24 mouse cellular contexts compared by ENCODE assay signal in the genomic region with DNA sequence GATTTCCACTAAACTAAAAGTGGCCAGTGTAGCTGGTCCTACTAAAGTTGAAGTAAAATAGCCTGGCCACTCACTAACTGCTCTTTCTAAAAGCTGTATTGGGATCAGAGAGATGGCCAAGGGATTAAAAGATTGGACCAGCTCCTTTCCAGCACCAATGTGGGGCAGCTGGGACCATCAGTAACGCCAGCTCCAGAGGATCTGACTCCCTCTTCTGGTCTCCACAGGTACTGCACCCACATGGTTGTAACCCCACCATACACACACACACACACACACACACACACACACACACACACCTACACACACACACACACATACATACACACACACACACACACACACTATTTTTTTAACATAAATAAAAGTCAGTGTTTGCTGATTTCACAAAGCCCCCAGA.
DNase-seq lines count a peak whose midpoint lies in the region; ATAC-seq and TF ChIP-seq lines count a peak whose summit lies in the region.
"Had no signal": no experiment of that assay in that cellular context is flagged by ENCODE, and none has a peak within 500 bp of the region (broad histone marks: within the 10 kb centered on the region; RNA-seq: fewer than 3 reads in every experiment).

No protein-coding gene starts in this region.

- 0 out of 2 replicates have a peak, but pooled peaks have one; percentile 3 for TF ChIP-seq CTCF in kidney, adult 2 months (conservative IDR thresholded peaks at IDR 0.05; ENCODE audit: insufficient read depth, insufficient read length, low read depth, low read length)
- TF ChIP-seq CTCF in liver, postnatal 0 days (IDR thresholded peaks at IDR 0.05; ENCODE audit: low read depth) = peak; percentile 19; the same call in 1 of the 2 replicates
- peak; percentile 35; the same call in 1 of the 2 replicates for TF ChIP-seq CTCF in brain, embryonic 14.5 days (IDR thresholded peaks at IDR 0.05; ENCODE audit: borderline replicate concordance, extremely low read depth, insufficient read depth, insufficient read length)

- no peak overlapping the region for H3K27ac ChIP-seq in kidney, adult 2 months (ENCODE audit: insufficient read depth, low read depth, low read length)
- no peak overlapping the region for H3K27ac ChIP-seq in kidney, embryonic 16.5 days (ENCODE audit: low read length)
- no peak overlapping the region for H3K27ac ChIP-seq in liver, postnatal 0 days (ENCODE audit: low read depth)
- no peak overlapping the region for H3K27ac ChIP-seq in liver, embryonic 11.5 days (ENCODE audit: low read depth, low read length)
- H3K27ac ChIP-seq: embryonic facial prominence, embryonic 15.5 days; heart, embryonic 10.5 days; hindbrain, embryonic 15.5 days; kidney, embryonic 15.5 days; limb, embryonic 12.5 days; midbrain, embryonic 12.5 days; neural tube, embryonic 12.5 days had no signal

- no peaks in the 10 kb centered on the region for H3K4me1 ChIP-seq in kidney, adult 2 months (ENCODE audit: control insufficient read depth, insufficient read depth, low read length)
- H3K4me1 ChIP-seq in kidney, embryonic 16.5 days (ENCODE audit: insufficient read depth, low read length) = no peaks in the 10 kb centered on the region
- no peaks in the 10 kb centered on the region for H3K4me1 ChIP-seq in liver, postnatal 0 days (ENCODE audit: insufficient read depth)
- H3K4me1 ChIP-seq in liver, embryonic 11.5 days (replicated peaks; ENCODE audit: control insufficient read depth, insufficient read depth, low read length) = no peaks in the 10 kb centered on the region
- H3K4me1 ChIP-seq: kidney, embryonic 15.5 days had no signal

- no peak overlapping the region for H3K9ac ChIP-seq in kidney, embryonic 16.5 days (replicated peaks; ENCODE audit: low read length)
- no peak overlapping the region for H3K9ac ChIP-seq in liver, postnatal 0 days (replicated peaks)
- H3K9ac ChIP-seq in liver, embryonic 11.5 days (ENCODE audit: low read depth, low read length) = no peak overlapping the region
- H3K9ac ChIP-seq: embryonic facial prominence, embryonic 15.5 days; hindbrain, embryonic 15.5 days; kidney, embryonic 15.5 days; limb, embryonic 12.5 days; midbrain, embryonic 12.5 days; neural tube, embryonic 12.5 days had no signal

- no peaks in the 10 kb centered on the region for H3K27me3 ChIP-seq in kidney, adult 2 months (replicated peaks; ENCODE audit: control insufficient read depth, insufficient read depth, low read length)
- H3K27me3 ChIP-seq in kidney, embryonic 16.5 days (ENCODE audit: insufficient read depth, low read length) = no peaks in the 10 kb centered on the region
- H3K27me3 ChIP-seq in liver, postnatal 0 days (ENCODE audit: insufficient read depth, low read length) = no peaks in the 10 kb centered on the region
- H3K27me3 ChIP-seq in liver, embryonic 11.5 days (replicated peaks; ENCODE audit: control insufficient read depth, insufficient read depth, low read length) = peaks cover 6% of the 10 kb centered on the region
- H3K27me3 ChIP-seq: embryonic facial prominence, embryonic 15.5 days; neural tube, embryonic 12.5 days had no signal

- 100% methylated on average over 1 of the region's 1 CpGs for WGBS in kidney, adult 2 months
- WGBS in kidney, embryonic 16.5 days = 100% methylated on average over 1 of the region's 1 CpGs
- WGBS in liver, postnatal 0 days (ENCODE audit: insufficient replicate concordance) = 72% methylated on average over 1 of the region's 1 CpGs
- 71% methylated on average over 1 of the region's 1 CpGs for WGBS in liver, embryonic 11.5 days

- H3K4me3 ChIP-seq in kidney, adult 2 months (ENCODE audit: insufficient read depth, low read depth, low read length) = no peak overlapping the region
- no peak overlapping the region for H3K4me3 ChIP-seq in kidney, embryonic 16.5 days (ENCODE audit: low read length)
- no peak overlapping the region for H3K4me3 ChIP-seq in liver, postnatal 0 days (ENCODE audit: low read depth, low read length)
- no peak overlapping the region for H3K4me3 ChIP-seq in liver, embryonic 11.5 days (ENCODE audit: low read depth, low read length)
- H3K4me3 ChIP-seq: embryonic facial prominence, embryonic 15.5 days; heart, embryonic 10.5 days; hindbrain, embryonic 15.5 days; kidney, embryonic 15.5 days; limb, embryonic 12.5 days; midbrain, embryonic 12.5 days; neural tube, embryonic 12.5 days had no signal

- no peak for TF ChIP-seq EP300 in liver, postnatal 0 days (IDR thresholded peaks at IDR 0.05; ENCODE audit: low read depth)

- no peak overlapping the region for H3K4me2 ChIP-seq in kidney, embryonic 16.5 days (replicated peaks; ENCODE audit: low read depth, low read length)
- no peak overlapping the region for H3K4me2 ChIP-seq in liver, postnatal 0 days (ENCODE audit: low read depth, low read length)
- no peak overlapping the region for H3K4me2 ChIP-seq in liver, embryonic 11.5 days
- H3K4me2 ChIP-seq: embryonic facial prominence, embryonic 15.5 days; hindbrain, embryonic 15.5 days; kidney, embryonic 15.5 days; limb, embryonic 12.5 days; midbrain, embryonic 12.5 days; neural tube, embryonic 12.5 days had no signal

- no peak for TF ChIP-seq POLR2A in kidney, adult 2 months (IDR thresholded peaks at IDR 0.05; ENCODE audit: low read depth, low read length)
- TF ChIP-seq POLR2A in brain, embryonic 14.5 days (IDR thresholded peaks at IDR 0.05; ENCODE audit: borderline replicate concordance, extremely low read depth, insufficient read depth, insufficient read length, poor library complexity, severe bottlenecking) = no peak

- H3K9me3 ChIP-seq in kidney, embryonic 16.5 days (ENCODE audit: low read length) = no peaks in the 10 kb centered on the region
- H3K9me3 ChIP-seq in liver, postnatal 0 days (ENCODE audit: low read length) = 0 out of 2 replicates have a peak, but pooled peaks cover 3% of the 10 kb centered on the region
- no peaks in the 10 kb centered on the region for H3K9me3 ChIP-seq in liver, embryonic 11.5 days (ENCODE audit: control insufficient read depth, low read length)
- H3K9me3 ChIP-seq: embryonic facial prominence, embryonic 15.5 days; heart, embryonic 10.5 days; hindbrain, embryonic 15.5 days; kidney, embryonic 15.5 days; limb, embryonic 12.5 days; midbrain, embryonic 12.5 days; neural tube, embryonic 12.5 days had no signal

- DNase-seq in kidney, adult 2 months = no peak
- no peak for DNase-seq in liver, postnatal 0 days
- DNase-seq in liver, embryonic 11.5 days (ENCODE audit: low spot score) = no peak
- DNase-seq in ES-CJ7 (ENCODE audit: low read depth, low spot score) = peak; percentile 8
- no peak for DNase-seq in brain, embryonic 14.5 days (ENCODE audit: low read depth)
- DNase-seq in adrenal gland, postnatal 10 days = no peak
- DNase-seq: adrenal gland, postnatal 36 days; B cell, adult 2 months; cerebellum, adult 11-12 months; gastrocnemius, postnatal 10 days; heart, postnatal 4 days; lung, postnatal 10 days; right cerebral cortex, postnatal 14 days; thymus, postnatal 36 days had no signal

- no peak for ATAC-seq in kidney, embryonic 16.5 days (ENCODE audit: low FRiP score, low TSS enrichment)
- ATAC-seq in liver, postnatal 0 days = no peak
- ATAC-seq in liver, embryonic 11.5 days (replicated peaks; ENCODE audit: low FRiP score) = no peak
- ATAC-seq: forebrain, embryonic 14.5 days; intestine, embryonic 16.5 days had no signal

- no peaks in the 10 kb centered on the region for H3K36me3 ChIP-seq in kidney, adult 2 months (ENCODE audit: control insufficient read depth, insufficient read depth, low read length)
- H3K36me3 ChIP-seq in kidney, embryonic 16.5 days (ENCODE audit: insufficient read depth, low read length) = no peaks in the 10 kb centered on the region
- H3K36me3 ChIP-seq in liver, postnatal 0 days (replicated peaks; ENCODE audit: insufficient read depth, low read length) = no peaks in the 10 kb centered on the region
- H3K36me3 ChIP-seq in liver, embryonic 11.5 days (ENCODE audit: control insufficient read depth, insufficient read depth, low read length) = no peaks in the 10 kb centered on the region
- H3K36me3 ChIP-seq: embryonic facial prominence, embryonic 15.5 days; heart, embryonic 10.5 days; hindbrain, embryonic 15.5 days; kidney, embryonic 15.5 days; limb, embryonic 12.5 days; midbrain, embryonic 12.5 days; neural tube, embryonic 12.5 days had no signal
